Mouse (Mus musculus): ENCODE data around the gene Syn2. TPM values are rescaled to one million over a fixed set of nuclear protein-coding genes. Genes with fewer than 3 reads are reported as not detected.

The Syn2 gene
- polyA plus RNA-seq, 1 experiment: 51.2 TPM

- no peak for DNase-seq (ENCODE audit: low read depth)
- TF ChIP-seq POLR2A (IDR thresholded peaks at IDR 0.05; ENCODE audit: borderline replicate concordance, extremely low read depth, insufficient read depth, insufficient read length, poor library complexity, severe bottlenecking): no peak
- TF ChIP-seq CTCF (IDR thresholded peaks at IDR 0.05; ENCODE audit: borderline replicate concordance, extremely low read depth, insufficient read depth, insufficient read length): no peak
Measured at GRCm38 (mm10) chr6:115307134-115307533, 172.4 kb downstream of the Syn2 start.

- DNase-seq (ENCODE audit: low read depth): peak; percentile 63
- TF ChIP-seq POLR2A (IDR thresholded peaks at IDR 0.05; ENCODE audit: borderline replicate concordance, extremely low read depth, insufficient read depth, insufficient read length, poor library complexity, severe bottlenecking) (no peak), CTCF (IDR thresholded peaks at IDR 0.05; ENCODE audit: borderline replicate concordance, extremely low read depth, insufficient read depth, insufficient read length) (no peak)
Measured at GRCm38 (mm10) chr6:115312780-115313179, 178.1 kb downstream of the Syn2 start.

GRCm38 (mm10) chr6:115313235-115313738, 178.6 kb downstream of the Syn2 start:
- peak; percentile 9 for DNase-seq (ENCODE audit: low read depth)
- no peak for TF ChIP-seq CTCF (IDR thresholded peaks at IDR 0.05; ENCODE audit: borderline replicate concordance, extremely low read depth, insufficient read depth, insufficient read length)
- no peak for TF ChIP-seq POLR2A (IDR thresholded peaks at IDR 0.05; ENCODE audit: borderline replicate concordance, extremely low read depth, insufficient read depth, insufficient read length, poor library complexity, severe bottlenecking)

GRCm38 (mm10) chr6:115313910-115314309, 179.2 kb downstream of the Syn2 start:
- DNase-seq (ENCODE audit: low read depth): no peak
- TF ChIP-seq POLR2A (IDR thresholded peaks at IDR 0.05; ENCODE audit: borderline replicate concordance, extremely low read depth, insufficient read depth, insufficient read length, poor library complexity, severe bottlenecking): no peak
- TF ChIP-seq CTCF (IDR thresholded peaks at IDR 0.05; ENCODE audit: borderline replicate concordance, extremely low read depth, insufficient read depth, insufficient read length): no peak

GRCm38 (mm10) chr6:115315770-115316169, 181.1 kb downstream of the Syn2 start:
- no peak for DNase-seq (ENCODE audit: low read depth)
- TF ChIP-seq POLR2A (IDR thresholded peaks at IDR 0.05; ENCODE audit: borderline replicate concordance, extremely low read depth, insufficient read depth, insufficient read length, poor library complexity, severe bottlenecking) (no peak), CTCF (IDR thresholded peaks at IDR 0.05; ENCODE audit: borderline replicate concordance, extremely low read depth, insufficient read depth, insufficient read length) (no peak)

- DNase-seq (ENCODE audit: low read depth): peak; percentile 37
- TF ChIP-seq CTCF (IDR thresholded peaks at IDR 0.05; ENCODE audit: borderline replicate concordance, extremely low read depth, insufficient read depth, insufficient read length) (no peak), POLR2A (IDR thresholded peaks at IDR 0.05; ENCODE audit: borderline replicate concordance, extremely low read depth, insufficient read depth, insufficient read length, poor library complexity, severe bottlenecking) (no peak)
Measured at GRCm38 (mm10) chr6:115316811-115317221, 182.1 kb downstream of the Syn2 start.

GRCm38 (mm10) chr6:115318811-115319210, 184.1 kb downstream of the Syn2 start:
- DNase-seq (ENCODE audit: low read depth): no peak
- TF ChIP-seq CTCF (IDR thresholded peaks at IDR 0.05; ENCODE audit: borderline replicate concordance, extremely low read depth, insufficient read depth, insufficient read length): no peak
- no peak for TF ChIP-seq POLR2A (IDR thresholded peaks at IDR 0.05; ENCODE audit: borderline replicate concordance, extremely low read depth, insufficient read depth, insufficient read length, poor library complexity, severe bottlenecking)

- TF ChIP-seq CTCF (IDR thresholded peaks at IDR 0.05; ENCODE audit: borderline replicate concordance, extremely low read depth, insufficient read depth, insufficient read length) (no peak), POLR2A (IDR thresholded peaks at IDR 0.05; ENCODE audit: borderline replicate concordance, extremely low read depth, insufficient read depth, insufficient read length, poor library complexity, severe bottlenecking) (no peak)
- no peak for DNase-seq (ENCODE audit: low read depth)
Measured at GRCm38 (mm10) chr6:115319686-115320085, 185.0 kb downstream of the Syn2 start.

GRCm38 (mm10) chr6:115320927-115321714, 186.4 kb downstream of the Syn2 start:
- TF ChIP-seq CTCF (IDR thresholded peaks at IDR 0.05; ENCODE audit: borderline replicate concordance, extremely low read depth, insufficient read depth, insufficient read length) (no peak), POLR2A (IDR thresholded peaks at IDR 0.05; ENCODE audit: borderline replicate concordance, extremely low read depth, insufficient read depth, insufficient read length, poor library complexity, severe bottlenecking) (no peak)
- no peak for DNase-seq (ENCODE audit: low read depth)

- no peak for TF ChIP-seq POLR2A (IDR thresholded peaks at IDR 0.05; ENCODE audit: borderline replicate concordance, extremely low read depth, insufficient read depth, insufficient read length, poor library complexity, severe bottlenecking)
- DNase-seq (ENCODE audit: low read depth): peak; percentile 28
Measured at GRCm38 (mm10) chr6:115321883-115322351, 187.2 kb downstream of the Syn2 start.

GRCm38 (mm10) chr6:115322956-115323355, 188.3 kb downstream of the Syn2 start:
- TF ChIP-seq CTCF (IDR thresholded peaks at IDR 0.05; ENCODE audit: borderline replicate concordance, extremely low read depth, insufficient read depth, insufficient read length) (no peak), POLR2A (IDR thresholded peaks at IDR 0.05; ENCODE audit: borderline replicate concordance, extremely low read depth, insufficient read depth, insufficient read length, poor library complexity, severe bottlenecking) (no peak)
- no peak for DNase-seq (ENCODE audit: low read depth)

- TF ChIP-seq CTCF (IDR thresholded peaks at IDR 0.05; ENCODE audit: borderline replicate concordance, extremely low read depth, insufficient read depth, insufficient read length): no peak
- TF ChIP-seq POLR2A (IDR thresholded peaks at IDR 0.05; ENCODE audit: borderline replicate concordance, extremely low read depth, insufficient read depth, insufficient read length, poor library complexity, severe bottlenecking): no peak
- DNase-seq (ENCODE audit: low read depth): no peak
Measured at GRCm38 (mm10) chr6:115330964-115331363, 196.3 kb downstream of the Syn2 start.

Other genes starting within 250 kb of the Syn2 start
- gene Vgll4, start 164.9 kb upstream of the Syn2 start, polyA plus RNA-seq (2012; rRNA removed): 39.7 and 40.9 TPM in 2 replicates
- gene Tamm41, start 97.0 kb upstream of the Syn2 start, polyA plus RNA-seq (2012; rRNA removed): 38.6 and 46.8 TPM in 2 replicates
- not detected in 2 replicates for gene Gm17482, start 92.4 kb downstream of the Syn2 start, polyA plus RNA-seq (2012; rRNA removed)
- 1.9 and 5.7 TPM in 2 replicates for gene Timp4, start 117.3 kb downstream of the Syn2 start, polyA plus RNA-seq (2012; rRNA removed)
- gene Pparg, start 226.0 kb downstream of the Syn2 start, polyA plus RNA-seq (2012; rRNA removed): 0.16 and 0.40 TPM in 2 replicates